Comparison of ENCODE assay signal across 2 mouse cellular contexts in genomic region chr7:31000505-31001020, GRCm38 (mm10).
TF ChIP-seq lines count a peak whose summit lies in the region.

No protein-coding gene starts in this region.

TF ChIP-seq in CH12.LX, 34 proteins besides CTCF, POLR2A, EP300 and RAD21:
- TF ChIP-seq USF1 (IDR thresholded peaks at IDR 0.05; ENCODE audit: low read depth, low read length) (no peak), MEF2A (IDR thresholded peaks at IDR 0.05; ENCODE audit: borderline replicate concordance, low read depth, low read length) (peak; percentile 96), CHD2 (IDR thresholded peaks at IDR 0.05; ENCODE audit: low read length) (no peak), ELF1 (IDR thresholded peaks at IDR 0.05; ENCODE audit: low read depth, low read length) (peak; percentile 46), GABPA (IDR thresholded peaks at IDR 0.05; ENCODE audit: insufficient replicate concordance, low read depth, low read length) (no peak), CHD1 (IDR thresholded peaks at IDR 0.05; ENCODE audit: low read depth, low read length) (no peak), ETS1 (conservative IDR thresholded peaks at IDR 0.05; ENCODE audit: low read depth, low read length) (peak; percentile 38; the same call in 1 of the 2 replicates), MYC (IDR thresholded peaks at IDR 0.05; ENCODE audit: low read depth, low read length) (peak; percentile 80), NELFE (IDR thresholded peaks at IDR 0.05; ENCODE audit: low read depth, low read length) (no peak), ZKSCAN1 (IDR thresholded peaks at IDR 0.05; ENCODE audit: borderline replicate concordance, low read depth, low read length) (no peak), UBTF (IDR thresholded peaks at IDR 0.05; ENCODE audit: low read depth, low read length) (peak; percentile 84; the same call in 1 of the 2 replicates), RCOR1 (conservative IDR thresholded peaks at IDR 0.05; ENCODE audit: low read depth, low read length) (0 out of 2 replicates have a peak, but pooled peaks have one; percentile 12), KAT2A (IDR thresholded peaks at IDR 0.05; ENCODE audit: insufficient replicate concordance, low read length) (no peak), IRF4 (IDR thresholded peaks at IDR 0.05; ENCODE audit: low read depth, low read length) (peak; percentile 79), TCF12 (IDR thresholded peaks at IDR 0.05; ENCODE audit: low read depth, low read length) (peak; percentile 41; the same call in 1 of the 2 replicates), MAFK (IDR thresholded peaks at IDR 0.05; ENCODE audit: insufficient replicate concordance, low read length) (no peak), USF2 (conservative IDR thresholded peaks at IDR 0.05; ENCODE audit: low read depth, low read length) (no peak), BHLHE40 (IDR thresholded peaks at IDR 0.05; ENCODE audit: low read depth, low read length) (peak; percentile 68), HCFC1 (IDR thresholded peaks at IDR 0.05; ENCODE audit: low read depth, low read length) (no peak), TBP (conservative IDR thresholded peaks at IDR 0.05; ENCODE audit: low read depth, low read length) (peak; percentile 87), SMC3 (IDR thresholded peaks at IDR 0.05; ENCODE audit: low read depth, low read length) (no peak), PAX5 (IDR thresholded peaks at IDR 0.05; ENCODE audit: low read length) (no peak)

TF ChIP-seq in myocyte, 11 proteins besides CTCF, POLR2A, EP300 and RAD21:
- TF ChIP-seq E2F4 (IDR thresholded peaks at IDR 0.05; ENCODE audit: insufficient read depth) (no peak), CEBPB (IDR thresholded peaks at IDR 0.05; ENCODE audit: insufficient read depth, poor library complexity, severe bottlenecking) (no peak), TCF3 (IDR thresholded peaks at IDR 0.05; ENCODE audit: insufficient read length, low read depth) (no peak), MYOG (IDR thresholded peaks at IDR 0.05; ENCODE audit: control insufficient read depth in 1 of 3, insufficient read depth in 1 of 3, insufficient read length in 2 of 3, low read depth in 2 of 3) (no peak), USF1 (IDR thresholded peaks at IDR 0.05; ENCODE audit: low read depth) (no peak), MAX (IDR thresholded peaks at IDR 0.05; ENCODE audit: low read depth) (no peak), SRF (IDR thresholded peaks at IDR 0.05; ENCODE audit: control insufficient read depth, insufficient read length, low read depth) (no peak), REST (IDR thresholded peaks at IDR 0.05; ENCODE audit: insufficient read depth, insufficient read length) (no peak), MYOD1 (IDR thresholded peaks at IDR 0.05; ENCODE audit: control insufficient read depth in 1 of 3, insufficient read length in 2 of 3, low read depth in 2 of 3) (no peak), TCF12 (IDR thresholded peaks at IDR 0.05; ENCODE audit: insufficient read depth, poor library complexity, severe bottlenecking) (no peak), POLR2AphosphoS2 (IDR thresholded peaks at IDR 0.05; ENCODE audit: insufficient read length, low read depth) (no peak)
TF ChIP-seq in myocyte: peak in this region for 0.
